In genomic region chrX:51206432-51206831, GRCm38 (mm10) we compare ENCODE assay signal across 8 mouse cellular contexts. TPM values are rescaled to one million over a fixed set of nuclear protein-coding genes. Genes with fewer than 3 reads are reported as not detected.
DNase-seq lines count a peak whose midpoint lies in the region; ATAC-seq and TF ChIP-seq lines count a peak whose summit lies in the region.

Gene Mbnl3 (minus strand): TSS chrX:51206532.

- no peak for TF ChIP-seq CTCF in lung, adult 2 months (IDR thresholded peaks at IDR 0.05; ENCODE audit: insufficient read depth, low read length)
- TF ChIP-seq CTCF in intestine, postnatal 0 days (IDR thresholded peaks at IDR 0.05; ENCODE audit: low read depth): no peak

- no peak for TF ChIP-seq POLR2A in lung, adult 2 months (IDR thresholded peaks at IDR 0.05; ENCODE audit: borderline replicate concordance, extremely low read depth, low read depth, low read length)

- no peaks in the 10 kb centered on the region for H3K9me3 ChIP-seq in embryonic facial prominence, embryonic 12.5 days
- no peaks in the 10 kb centered on the region for H3K9me3 ChIP-seq in intestine, postnatal 0 days (ENCODE audit: control insufficient read depth)
- H3K9me3 ChIP-seq in neural tube, embryonic 14.5 days (ENCODE audit: control insufficient read depth, low read length): no peaks in the 10 kb centered on the region

- WGBS in lung, adult 2 months: 47% methylated on average over 11 of the region's 11 CpGs
- WGBS in embryonic facial prominence, embryonic 12.5 days: 41% methylated on average over 11 of the region's 11 CpGs
- WGBS in intestine, postnatal 0 days: 41% methylated on average over 11 of the region's 11 CpGs
- WGBS in neural tube, embryonic 14.5 days: 27% methylated on average over 11 of the region's 11 CpGs

- H3K36me3 ChIP-seq in embryonic facial prominence, embryonic 12.5 days: no peaks in the 10 kb centered on the region
- no peaks in the 10 kb centered on the region for H3K36me3 ChIP-seq in intestine, postnatal 0 days (ENCODE audit: control insufficient read depth, insufficient read depth)
- no peaks in the 10 kb centered on the region for H3K36me3 ChIP-seq in neural tube, embryonic 14.5 days (ENCODE audit: control insufficient read depth, insufficient read depth, low read length)

- no peak for ATAC-seq in embryonic facial prominence, embryonic 12.5 days (ENCODE audit: insufficient number of reproducible peaks, insufficient read depth, low FRiP score, low TSS enrichment)
- no peak for ATAC-seq in intestine, postnatal 0 days
- ATAC-seq in neural tube, embryonic 14.5 days (ENCODE audit: low read depth): no peak

- no peak for DNase-seq in lung, adult 2 months
- DNase-seq in lung, postnatal 36 days: no peak
- no peak for DNase-seq in kidney, adult 8-10 months
- DNase-seq in gastrocnemius, postnatal 10 days: no peak
- no peak for DNase-seq in frontal cortex, postnatal 25 days (ENCODE audit: low spot score in 2 of 2)

- peak within 1 kb of the TSS; percentile 52 for H3K4me2 ChIP-seq in embryonic facial prominence, embryonic 12.5 days (replicated peaks)
- H3K4me2 ChIP-seq in intestine, postnatal 0 days (replicated peaks; ENCODE audit: low read depth): peak within 1 kb of the TSS; percentile 72
- peak within 1 kb of the TSS; percentile 78 for H3K4me2 ChIP-seq in neural tube, embryonic 14.5 days (ENCODE audit: low read depth, low read length)

- peak within 1 kb of the TSS; percentile 60 for H3K9ac ChIP-seq in embryonic facial prominence, embryonic 12.5 days
- peak within 1 kb of the TSS; percentile 50 for H3K9ac ChIP-seq in intestine, postnatal 0 days (ENCODE audit: low read depth, low read length)
- no peak within 1 kb of the TSS for H3K9ac ChIP-seq in neural tube, embryonic 14.5 days (replicated peaks; ENCODE audit: low read depth, low read length)

- no peaks in the 10 kb centered on the region for H3K4me1 ChIP-seq in lung, adult 2 months (ENCODE audit: control insufficient read depth, insufficient read depth, low read length)
- no peaks in the 10 kb centered on the region for H3K4me1 ChIP-seq in embryonic facial prominence, embryonic 12.5 days
- no peaks in the 10 kb centered on the region for H3K4me1 ChIP-seq in intestine, postnatal 0 days (replicated peaks; ENCODE audit: control insufficient read depth, insufficient read depth, low read length)
- H3K4me1 ChIP-seq in neural tube, embryonic 14.5 days (ENCODE audit: control insufficient read depth, insufficient read depth, low read length): no peaks in the 10 kb centered on the region

- peak within 1 kb of the TSS; percentile 74 for H3K27ac ChIP-seq in embryonic facial prominence, embryonic 12.5 days
- peak within 1 kb of the TSS; percentile 60 for H3K27ac ChIP-seq in intestine, postnatal 0 days (ENCODE audit: low read depth, low read length)
- no peak within 1 kb of the TSS for H3K27ac ChIP-seq in neural tube, embryonic 14.5 days (ENCODE audit: low read depth, low read length)

- H3K4me3 ChIP-seq in lung, adult 2 months (replicated peaks; ENCODE audit: extremely low read depth, low read depth, low read length): peak within 1 kb of the TSS; percentile 79
- peak within 1 kb of the TSS; percentile 50 for H3K4me3 ChIP-seq in embryonic facial prominence, embryonic 12.5 days
- H3K4me3 ChIP-seq in intestine, postnatal 0 days (ENCODE audit: low read depth, low read length): peak within 1 kb of the TSS; percentile 59
- H3K4me3 ChIP-seq in neural tube, embryonic 14.5 days (ENCODE audit: low read depth, low read length): peak within 1 kb of the TSS; percentile 41

- no peaks in the 10 kb centered on the region for H3K27me3 ChIP-seq in embryonic facial prominence, embryonic 12.5 days
- no peaks in the 10 kb centered on the region for H3K27me3 ChIP-seq in intestine, postnatal 0 days (replicated peaks; ENCODE audit: control insufficient read depth, insufficient read depth, low read length)
- H3K27me3 ChIP-seq in neural tube, embryonic 14.5 days (ENCODE audit: control insufficient read depth, insufficient read depth, low read length): peaks cover 8% of the 10 kb centered on the region; the same call in 1 of the 2 replicates

RNA-seq across cellular contexts. Expression of gene Mbnl3, which starts in this region (rescaled TPM):
- 3.8 and 4.8 TPM in 2 replicates for polyA plus RNA-seq in lung, adult 2 months (2012; rRNA removed)
- 11.7 and 12.1 TPM in 2 replicates for polyA plus RNA-seq in embryonic facial prominence, embryonic 12.5 days (2016; fragmentation: Nextera tagmentation; extraction: Ambion mirVana)
- polyA plus RNA-seq in intestine, postnatal 0 days (2015; fragmentation: Nextera tagmentation; extraction: Ambion mirVana): 3.0 TPM in 2 replicates
- 0.16 and 0.93 TPM in 2 replicates for polyA plus RNA-seq in neural tube, embryonic 14.5 days (2014; fragmentation: Nextera tagmentation; extraction: Ambion mirVana)
- 1 to 10 TPM; 4.2 to 5.3 TPM for total RNA-seq in gastrocnemius, postnatal 10 days (2021)
